Mouse (Mus musculus): ENCODE data around the gene Cga. TPM values are rescaled to one million over a fixed set of nuclear protein-coding genes. Genes with fewer than 3 reads are reported as not detected.
"Not testable (repeated sequence)": the region's sequence is repeated elsewhere in the genome, so short reads cannot be mapped to it uniquely, and the experiment has no call there.

The Cga gene
- total RNA-seq, 2 experiments from 2014 or later: not detected

- DNase-seq: no peak
Observed at GRCm38 (mm10) chr4:34889812-34890185, 3.8 kb upstream of the Cga start.

DNA sequence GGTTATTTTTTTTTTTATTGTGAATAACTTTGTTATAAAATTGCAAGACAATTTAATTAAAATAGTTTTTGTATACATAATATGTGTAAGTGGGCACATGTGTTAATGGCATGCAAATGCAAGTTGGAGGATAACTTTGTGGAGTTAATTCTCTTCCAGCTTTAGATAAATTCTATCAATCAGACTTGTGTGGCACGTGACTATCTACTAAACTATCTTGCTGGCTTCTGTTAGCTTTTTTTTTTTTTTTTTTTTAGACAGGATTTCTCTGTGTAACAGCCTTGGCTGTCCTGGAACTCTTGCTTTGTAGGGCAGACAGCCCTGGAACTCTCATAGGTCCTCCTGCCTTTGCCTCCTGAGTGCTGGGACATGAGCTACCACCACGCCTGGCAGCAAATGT is 4.9 kb downstream of the Cga start:
- no peak for DNase-seq

DNA sequence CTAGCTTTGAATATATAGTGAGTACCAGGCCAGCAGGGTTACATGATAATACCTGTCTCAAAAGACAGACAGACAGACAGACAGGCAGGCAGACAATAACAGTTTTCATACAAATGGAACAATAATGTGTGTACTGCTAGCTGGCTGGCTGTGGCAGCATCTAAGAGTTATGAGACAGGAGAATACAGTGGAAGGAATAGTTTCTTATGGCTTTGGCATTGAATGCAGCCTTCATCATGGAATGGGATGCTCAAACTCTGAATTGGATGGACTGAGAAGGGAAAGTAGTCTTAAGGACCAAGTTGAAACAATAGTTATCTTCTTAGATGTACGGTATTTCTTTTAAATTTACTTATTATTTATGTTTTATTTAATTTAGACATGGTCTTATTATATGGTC is 5.7 kb downstream of the Cga start:
- DNase-seq: no peak

DNA sequence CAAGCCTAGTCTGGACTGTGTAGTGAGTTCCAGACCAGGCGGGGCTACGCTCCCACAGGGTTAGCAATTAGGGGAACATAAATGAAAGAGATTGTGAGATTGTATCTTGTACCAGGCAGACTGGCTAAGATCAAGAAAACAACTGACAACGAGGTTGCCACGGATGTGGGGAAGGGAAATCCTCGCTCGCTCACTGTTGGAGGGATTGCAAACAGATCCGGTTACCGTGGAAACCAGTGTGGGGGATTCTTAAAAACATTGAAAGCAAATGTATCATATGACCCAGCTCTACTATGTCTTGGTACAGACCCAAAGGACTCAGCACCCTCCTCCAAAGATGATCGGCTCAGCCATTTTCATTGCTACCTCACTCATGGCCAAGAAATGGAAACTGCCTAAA is 6.6 kb downstream of the Cga start:
- DNase-seq: peak; percentile 12

DNA sequence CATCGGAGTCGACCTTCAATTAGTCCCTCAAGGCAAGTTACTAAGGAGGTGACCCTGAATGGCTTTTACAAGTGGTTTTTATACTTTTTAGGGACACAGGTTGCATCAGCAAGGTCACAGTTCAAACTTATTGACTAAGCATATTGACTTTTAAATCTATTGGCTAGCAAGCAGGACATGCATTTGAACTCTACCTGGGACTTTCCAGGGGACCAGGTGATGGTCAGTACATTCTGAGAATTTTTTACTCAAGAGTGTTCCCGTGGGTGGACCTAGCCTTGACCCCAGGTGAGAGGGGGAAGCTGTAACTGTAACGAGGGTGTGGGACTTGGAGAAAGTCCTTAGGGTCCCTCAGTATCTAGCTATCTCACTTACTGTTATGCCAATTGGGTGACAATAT is 7.6 kb downstream of the Cga start:
- no peak for DNase-seq

- not testable (repeated sequence) for DNase-seq
Observed at GRCm38 (mm10) chr4:34901582-34901981, 8.0 kb downstream of the Cga start.

- DNase-seq: peak; percentile 19
Observed at GRCm38 (mm10) chr4:34905396-34905795, 11.8 kb downstream of the Cga start.

- no peak for DNase-seq
Observed at GRCm38 (mm10) chr4:34906151-34906550, 12.6 kb downstream of the Cga start.

DNA sequence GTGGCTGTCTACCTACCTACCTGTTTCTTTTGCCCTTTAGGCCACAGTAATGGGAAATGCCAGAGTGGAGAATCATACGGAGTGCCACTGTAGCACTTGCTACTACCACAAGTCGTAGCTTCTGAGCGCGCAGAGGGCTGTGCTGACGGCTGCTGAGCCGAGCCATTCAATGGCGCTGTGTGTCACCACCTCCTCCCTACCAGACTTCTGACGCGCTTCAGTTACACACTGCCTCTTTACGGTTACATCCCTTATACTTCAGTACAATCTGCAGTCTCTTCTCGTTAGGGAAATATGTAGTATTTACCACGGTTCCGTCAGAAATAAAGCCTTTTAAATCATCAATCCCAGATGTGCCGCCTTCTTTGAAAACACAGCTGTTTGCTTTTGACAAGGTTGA is 13.4 kb downstream of the Cga start:
- peak; percentile 18 for DNase-seq

GRCm38 (mm10) chr4:34908127-34908526 is 14.5 kb downstream of the Cga start:
- peak; percentile 43 for DNase-seq

- no peak for DNase-seq
Observed at GRCm38 (mm10) chr4:34911401-34911800, 17.8 kb downstream of the Cga start.

GRCm38 (mm10) chr4:34912171-34912570 is 18.6 kb downstream of the Cga start:
- no peak for DNase-seq

- DNase-seq: no peak
Observed at GRCm38 (mm10) chr4:34917400-34917799, 23.8 kb downstream of the Cga start.

GRCm38 (mm10) chr4:34922177-34922870 is 28.7 kb downstream of the Cga start:
- peak; percentile 49 for DNase-seq

GRCm38 (mm10) chr4:34928386-34928785 is 34.8 kb downstream of the Cga start:
- DNase-seq: not testable (repeated sequence)

DNA sequence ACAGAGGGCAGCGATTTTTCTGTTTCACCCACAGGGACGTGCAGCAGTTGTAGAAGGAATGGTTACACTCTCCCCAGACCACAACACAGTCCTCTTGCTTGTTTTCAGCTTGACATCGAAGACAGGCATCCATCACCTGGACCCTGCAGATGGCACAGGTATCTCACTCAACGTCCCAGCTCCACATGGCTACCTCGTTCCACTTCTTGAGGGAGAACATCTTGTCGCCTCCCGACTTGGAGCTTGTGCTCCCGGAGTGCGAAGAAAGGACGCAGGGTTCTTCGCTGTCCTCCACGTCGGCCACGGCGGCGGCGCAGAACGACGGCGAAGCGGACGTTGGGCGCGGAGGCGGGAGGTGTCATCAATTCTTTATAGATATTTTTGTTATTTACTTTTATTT is 47.5 kb downstream of the Cga start:
- no peak for DNase-seq

DNA sequence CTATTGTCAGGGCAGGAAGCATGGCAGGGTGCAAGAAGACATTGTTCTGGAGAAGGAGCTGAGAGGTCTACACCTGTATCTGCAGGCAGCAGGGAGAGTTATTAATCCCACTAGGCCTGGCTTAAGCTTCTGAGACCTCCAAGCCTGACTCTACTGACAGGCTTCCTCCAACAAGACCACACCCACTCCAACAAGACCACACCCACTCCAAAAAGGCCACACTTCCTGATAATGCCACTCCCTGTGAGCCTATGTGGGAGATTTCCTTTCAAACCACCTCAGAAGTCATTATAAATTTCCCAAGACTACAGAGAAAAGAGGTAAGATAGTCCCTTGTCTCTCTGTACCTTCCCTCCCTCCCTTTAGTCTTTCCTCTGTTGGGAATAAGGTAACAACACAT is 53.6 kb downstream of the Cga start:
- DNase-seq: no peak

DNA sequence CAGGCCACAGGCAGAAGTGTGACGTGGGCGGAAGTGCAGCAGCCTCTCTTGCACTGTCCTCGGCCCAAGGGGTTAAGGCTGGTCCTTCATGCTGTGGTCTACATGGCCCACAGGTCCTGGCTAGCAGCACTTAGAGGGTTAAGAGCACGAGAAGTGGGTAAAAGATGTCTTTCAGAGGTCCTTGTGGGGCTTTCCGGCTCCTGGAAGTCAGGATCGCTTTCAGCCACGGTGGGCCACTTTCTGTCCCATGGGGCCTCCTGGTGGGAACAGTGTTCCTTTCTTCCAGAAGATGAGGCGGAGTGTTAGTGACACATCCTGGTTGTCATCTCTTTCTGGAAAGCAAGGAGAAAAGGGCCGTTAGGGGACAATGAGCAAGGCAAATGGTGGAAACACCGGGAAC is 60.1 kb downstream of the Cga start:
- DNase-seq: no peak

Other genes with a start within 250 kb of the Cga start
- gene Slc35a1, start 206.3 kb upstream of the Cga start, total RNA-seq (2021): 10 to 100 TPM; 23.3 to 23.5 TPM
- under 1 TPM; 0.29 to 0.54 TPM for gene Cfap206, start 163.6 kb upstream of the Cga start, total RNA-seq (2021)
- gene Gm136, start 137.5 kb upstream of the Cga start, total RNA-seq (2021): not detected
- gene Smim8, start 115.4 kb upstream of the Cga start, total RNA-seq (2021): 10 to 100 TPM; 35.5 to 38.4 TPM
- 10 to 100 TPM; 23.4 to 24.6 TPM for gene Zfp292, start 10.8 kb upstream of the Cga start, total RNA-seq (2021)

Measured in heart, postnatal 4 days (tissue).